Mouse (Mus musculus) 416B (cell line): Measurements from ENCODE around the gene Agxt2.

Experiments used
- DNase-seq: peaks from one replicate; pipeline ENCODE4 v3.0.0; 2011; ENCODE audit warnings: low read depth

Agxt2 gene

DNA sequence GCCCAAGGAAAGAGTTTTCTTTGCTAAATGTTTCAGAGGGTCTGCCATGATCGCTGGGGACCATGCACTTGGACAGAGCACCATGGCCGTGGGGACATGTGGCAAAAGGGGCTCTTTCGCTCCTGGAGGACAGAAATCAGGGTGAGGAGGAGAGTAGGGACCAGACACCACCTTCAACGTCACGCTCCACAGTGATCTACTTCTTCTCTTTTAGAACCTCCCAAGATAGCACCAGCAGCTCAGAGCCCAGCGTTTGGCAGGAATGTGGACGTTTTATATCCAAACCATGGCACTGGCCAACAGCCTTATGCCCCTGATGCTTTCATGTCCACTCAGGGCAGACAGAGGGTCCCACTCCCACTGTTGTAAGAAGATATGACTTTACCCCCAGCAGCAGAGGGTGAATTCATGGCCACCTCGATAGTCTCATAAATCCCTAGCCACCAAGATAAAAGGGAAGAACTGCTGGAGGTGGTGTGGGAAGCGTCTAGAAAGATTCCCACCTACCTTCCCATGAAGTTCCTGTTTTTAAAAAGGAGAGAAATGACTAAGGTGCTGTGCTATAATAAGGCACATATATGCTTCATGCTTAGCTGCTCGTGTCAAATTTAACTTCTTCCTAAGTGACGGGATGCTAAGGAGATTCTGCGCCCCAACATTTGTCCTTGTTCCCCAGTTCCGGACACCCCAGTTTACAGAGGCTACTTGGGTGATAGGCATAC lies 68.4 kb downstream of the Agxt2 start:
- no peak for DNase-seq

DNA sequence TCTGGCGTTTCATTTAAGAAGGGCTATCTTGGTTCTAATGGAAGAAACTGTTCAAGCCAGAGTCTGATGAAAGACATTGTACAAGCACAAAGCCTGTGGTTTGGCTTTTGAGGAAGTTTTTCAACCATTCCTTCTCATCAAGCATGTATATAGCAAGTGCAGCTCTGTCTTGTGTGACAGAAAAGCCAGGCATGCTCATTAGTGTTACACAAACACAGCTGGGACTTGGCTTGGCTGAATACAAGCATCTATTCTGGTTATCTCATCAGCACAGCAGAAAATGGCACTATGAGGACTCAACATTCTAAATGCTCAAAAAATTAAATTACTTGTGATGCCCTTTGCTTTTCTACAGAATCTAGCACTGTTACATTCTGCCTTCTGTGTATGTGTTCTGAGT lies 78.6 kb downstream of the Agxt2 start:
- peak; percentile 20 for DNase-seq

- DNase-seq: no peak
These were observed 81.6 kb downstream of the Agxt2 start for GRCm38 (mm10) chr15:10439963-10440362.

- DNase-seq: no peak
These were observed 83.2 kb downstream of the Agxt2 start for GRCm38 (mm10) chr15:10441493-10441892.

GRCm38 (mm10) chr15:10442275-10442674 lies 83.9 kb downstream of the Agxt2 start:
- DNase-seq: no peak

DNA sequence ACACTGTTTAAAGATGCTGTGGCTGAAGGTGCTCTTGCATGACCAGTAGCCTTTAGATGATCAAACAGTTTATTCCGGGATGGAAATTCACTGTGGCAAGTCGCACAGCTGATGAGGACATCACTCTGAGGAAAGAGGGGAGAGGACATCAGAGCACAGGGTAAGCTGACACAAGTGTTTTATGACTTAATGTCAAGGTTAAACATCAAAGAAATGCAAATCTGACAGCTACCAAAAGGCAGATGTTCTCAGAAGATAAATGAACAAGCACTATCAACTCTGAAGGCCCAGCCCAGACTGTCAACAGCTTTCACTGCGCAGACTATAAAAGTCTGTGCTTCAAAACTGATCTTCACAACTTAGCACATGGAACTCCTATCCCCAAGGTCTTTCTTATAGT lies 88.8 kb downstream of the Agxt2 start:
- DNase-seq: no peak
